In the genomic region with DNA sequence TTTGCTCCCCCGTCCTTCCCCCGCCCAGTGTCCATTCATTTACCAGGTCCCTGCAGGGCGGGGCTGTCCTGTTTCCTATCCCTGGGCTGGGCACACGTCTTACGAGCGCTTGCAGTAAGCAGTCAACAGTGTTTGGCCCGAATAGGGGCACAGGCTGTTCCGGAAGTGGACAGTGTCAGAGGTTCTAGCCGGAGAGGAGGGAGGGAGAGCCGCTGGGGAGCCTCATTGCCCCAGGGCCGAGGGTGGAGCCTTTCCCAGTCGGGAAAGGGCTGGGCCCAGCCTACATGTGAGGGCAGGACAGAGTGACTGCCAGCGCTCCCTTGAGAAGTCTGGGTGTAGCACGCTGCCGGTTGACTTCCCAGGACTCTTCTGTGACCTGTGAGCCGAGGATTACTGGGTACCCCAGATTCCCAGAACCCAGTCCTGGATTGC, we compare ENCODE assay signal across 8 mouse cellular contexts. TPM values are rescaled to one million over a fixed set of nuclear protein-coding genes. Genes with fewer than 3 reads are reported as not detected.
DNase-seq lines count a peak whose midpoint lies in the region; ATAC-seq and TF ChIP-seq lines count a peak whose summit lies in the region.

A gene (plus strand): TSS at position 329 of the 432 bp plus-strand sequence.

- DNase-seq in 3T3-L1 (ENCODE audit: low read depth, low spot score) (peak; percentile 82), R1 (ENCODE audit: low read depth, low spot score) (peak; percentile 62)
- peak; percentile 90 for DNase-seq in kidney, postnatal 14 days
- peak; percentile 58 to 80 for DNase-seq in spleen, postnatal 4 days (ENCODE audit: low spot score in 2 of 2)
- DNase-seq in layer of hippocampus, adult 9-10 months (ENCODE audit: low spot score) = no peak

- H3K4me2 ChIP-seq in heart, embryonic 14.5 days (ENCODE audit: low read length) = peak within 1 kb of the TSS; percentile 89

- H3K79me2 ChIP-seq in macrophage (ENCODE audit: inconsistent target) = no peaks in the 10 kb centered on the region

- H3K4me1 ChIP-seq in embryonic fibroblast, embryonic 13.5 days (ENCODE audit: control insufficient read depth, insufficient read depth, low read length) = peaks cover 3% of the 10 kb centered on the region
- H3K4me1 ChIP-seq in heart, embryonic 14.5 days (ENCODE audit: control insufficient read depth in 2 of 2, insufficient read depth in 2 of 2, low read length in 2 of 2) = peaks cover 5 to 10% of the 10 kb centered on the region in 2 experiments; a peak in 3 of 4 replicates

- WGBS in heart, embryonic 14.5 days = 11% methylated on average over 16 of the region's 16 CpGs
- WGBS in macrophage (ENCODE audit: missing documents) = 9% methylated on average over 16 of the region's 16 CpGs

- TF ChIP-seq POLR2A in embryonic fibroblast, embryonic 13.5 days (IDR thresholded peaks at IDR 0.05; ENCODE audit: low read depth, low read length) = peak; percentile 87

- H3K9me3 ChIP-seq in heart, embryonic 14.5 days (ENCODE audit: control insufficient read depth, low read length) = no peaks in the 10 kb centered on the region

- no peak for TF ChIP-seq CTCF in embryonic fibroblast, embryonic 13.5 days (IDR thresholded peaks at IDR 0.05; ENCODE audit: borderline replicate concordance, insufficient read depth, low read length)

- H3K9ac ChIP-seq in heart, embryonic 14.5 days (ENCODE audit: low read length) = peak within 1 kb of the TSS; percentile 74

- peak; percentile 12 for ATAC-seq in heart, embryonic 14.5 days (ENCODE audit: insufficient number of reproducible peaks, insufficient read depth, low FRiP score, low read depth)

- peaks cover 17% of the 10 kb centered on the region for H3K27me3 ChIP-seq in heart, embryonic 14.5 days (ENCODE audit: control insufficient read depth, insufficient read depth, low read length)

- H3K36me3 ChIP-seq in heart, embryonic 14.5 days (ENCODE audit: control insufficient read depth, insufficient read depth, low read length) = no peaks in the 10 kb centered on the region
- no peaks in the 10 kb centered on the region for H3K36me3 ChIP-seq in macrophage (ENCODE audit: inconsistent target)

- H3K27ac ChIP-seq in embryonic fibroblast, embryonic 13.5 days (ENCODE audit: insufficient read depth, low read length) = peak within 1 kb of the TSS; percentile 68
- peak within 1 kb of the TSS; percentile 70 to 74 for H3K27ac ChIP-seq in heart, embryonic 14.5 days (replicated peaks in 1 of 2; ENCODE audit: control insufficient read depth in 1 of 2, insufficient read depth in 1 of 2, low read depth in 2 of 2, low read length in 2 of 2)
- peak within 1 kb of the TSS; percentile 49 for H3K27ac ChIP-seq in macrophage

- peak within 1 kb of the TSS; percentile 57 for H3K4me3 ChIP-seq in embryonic fibroblast, embryonic 13.5 days (ENCODE audit: insufficient read depth, low read length)
- H3K4me3 ChIP-seq in heart, embryonic 14.5 days (ENCODE audit: control insufficient read depth in 1 of 2, insufficient read depth in 1 of 2, low read depth in 1 of 2, low read length in 2 of 2) = peak within 1 kb of the TSS; percentile 57 to 75
- H3K4me3 ChIP-seq in macrophage (ENCODE audit: inconsistent target) = peak within 1 kb of the TSS; percentile 32

RNA-seq across cellular contexts. Expression of the gene that starts here (rescaled TPM):
- 4.5 and 7.3 TPM in 2 replicates for polyA plus RNA-seq in embryonic fibroblast, embryonic 13.5 days (2011; ENCODE audit: insufficient read length, low read depth, missing spikeins)
- polyA plus RNA-seq in heart, embryonic 14.5 days (2014; fragmentation: Nextera tagmentation; extraction: Ambion mirVana) = 1.6 and 2.3 TPM in 2 replicates
- 10 to 100 TPM in 18 of 26 experiments, 1 to 10 TPM in 8; 4.9 to 97.2 (median 15.8) TPM for total RNA-seq in macrophage (2018; cell fraction: chromatin; rRNA removed)
- total RNA-seq in macrophage (2018; cell fraction: cytosol; rRNA removed) = 1 to 10 TPM in 24 of 26 experiments, under 1 TPM in 2; 0.66 to 7.7 (median 1.9) TPM
- total RNA-seq in macrophage (2018; cell fraction: nucleus; rRNA removed) = 10 to 100 TPM in 11 of 26 experiments, 1 to 10 TPM in 15; 1.5 to 28.5 (median 6.7) TPM
- 0.98 to 3.1 TPM (median 1.5 TPM) in 3 replicates for polyA plus RNA-seq in macrophage (2018)
